ENCODE assay signal across 12 mouse cellular contexts in the genomic region with DNA sequence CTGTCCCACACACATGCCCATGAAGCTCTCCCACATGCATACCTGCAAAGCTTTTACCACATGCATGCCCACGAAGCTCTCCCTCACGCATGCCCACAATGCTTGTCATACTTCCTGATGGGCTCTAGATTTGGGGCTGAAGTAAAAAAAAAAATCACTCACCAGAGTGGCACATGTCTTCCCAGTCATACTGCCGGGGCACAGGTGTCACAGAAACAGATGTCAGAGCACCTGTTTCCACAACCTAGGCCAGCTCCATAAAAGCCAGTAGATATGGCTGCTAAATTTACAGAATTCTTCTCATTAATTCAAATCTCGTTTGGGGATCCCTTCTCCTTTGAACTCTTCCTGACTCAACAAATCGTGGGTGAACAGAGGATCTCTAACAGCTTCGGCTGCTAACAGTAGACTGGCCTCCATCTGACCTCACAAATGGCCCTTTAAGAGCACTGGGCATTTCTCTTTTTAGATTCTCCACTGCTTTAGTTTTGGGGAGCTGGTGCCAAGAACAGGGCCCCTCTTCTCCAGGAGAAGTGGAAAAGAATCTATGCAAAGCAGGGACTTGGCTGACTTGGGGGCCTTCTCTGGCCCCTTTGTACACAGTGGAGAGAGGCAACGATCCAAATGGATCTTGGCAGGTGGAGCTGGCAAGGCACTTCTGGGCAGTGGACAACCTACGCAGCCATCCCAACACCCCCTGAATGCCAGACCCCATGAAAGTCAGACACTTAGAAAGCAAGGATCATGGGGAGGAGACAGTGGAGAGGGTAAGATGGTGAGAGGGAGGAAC. TPM values are rescaled to one million over a fixed set of nuclear protein-coding genes. Genes with fewer than 3 reads are reported as not detected.
DNase-seq lines count a peak whose midpoint lies in the region; ATAC-seq lines count a peak whose summit lies in the region.
"Had no signal": no experiment of that assay in that cellular context is flagged by ENCODE, and none has a peak within 500 bp of the region (broad histone marks: within the 10 kb centered on the region; RNA-seq: fewer than 3 reads in every experiment).

No protein-coding gene starts in this region.

- H3K27ac ChIP-seq in hindbrain, embryonic 14.5 days, result no peak overlapping the region
- no peak overlapping the region for H3K27ac ChIP-seq in hindbrain, embryonic 12.5 days
- H3K27ac ChIP-seq in neural tube, embryonic 13.5 days (replicated peaks), result peak overlapping the region; percentile 15
- no peak overlapping the region for H3K27ac ChIP-seq in neural tube, embryonic 14.5 days (ENCODE audit: low read depth, low read length)
- H3K27ac ChIP-seq: stomach, embryonic 15.5 days had no signal

- H3K4me1 ChIP-seq in hindbrain, embryonic 14.5 days (replicated peaks; ENCODE audit: control insufficient read depth, insufficient read depth, low read length), result no peaks in the 10 kb centered on the region
- H3K4me1 ChIP-seq in hindbrain, embryonic 12.5 days, result no peaks in the 10 kb centered on the region
- peaks cover 3% of the 10 kb centered on the region; the same call in 1 of the 2 replicates for H3K4me1 ChIP-seq in neural tube, embryonic 13.5 days (replicated peaks)
- no peaks in the 10 kb centered on the region for H3K4me1 ChIP-seq in neural tube, embryonic 14.5 days (ENCODE audit: control insufficient read depth, insufficient read depth, low read length)
- H3K4me1 ChIP-seq: stomach, embryonic 15.5 days had no signal

- H3K27me3 ChIP-seq in hindbrain, embryonic 14.5 days (ENCODE audit: control insufficient read depth, insufficient read depth, low read length), result no peaks in the 10 kb centered on the region
- H3K27me3 ChIP-seq in hindbrain, embryonic 12.5 days, result no peaks in the 10 kb centered on the region
- H3K27me3 ChIP-seq in neural tube, embryonic 13.5 days, result no peaks in the 10 kb centered on the region
- H3K27me3 ChIP-seq in neural tube, embryonic 14.5 days (ENCODE audit: control insufficient read depth, insufficient read depth, low read length), result no peaks in the 10 kb centered on the region
- H3K27me3 ChIP-seq: stomach, embryonic 15.5 days had no signal

- no peak overlapping the region for H3K4me2 ChIP-seq in hindbrain, embryonic 14.5 days (replicated peaks)
- H3K4me2 ChIP-seq in hindbrain, embryonic 12.5 days (replicated peaks), result no peak overlapping the region
- H3K4me2 ChIP-seq in neural tube, embryonic 13.5 days, result no peak overlapping the region
- no peak overlapping the region for H3K4me2 ChIP-seq in neural tube, embryonic 14.5 days (ENCODE audit: low read depth, low read length)
- H3K4me2 ChIP-seq: stomach, embryonic 15.5 days had no signal

- WGBS in hindbrain, embryonic 14.5 days, result 81% methylated on average over 8 of the region's 8 CpGs
- WGBS in hindbrain, embryonic 12.5 days, result 91% methylated on average over 8 of the region's 8 CpGs
- 74% methylated on average over 8 of the region's 8 CpGs for WGBS in neural tube, embryonic 13.5 days
- 73% methylated on average over 8 of the region's 8 CpGs for WGBS in neural tube, embryonic 14.5 days

- peak; percentile 54 to 55 for DNase-seq in cerebellum, postnatal 14 days
- no peak for DNase-seq in cerebellum, postnatal 25 days
- no peak for DNase-seq in hindbrain, embryonic 14.5 days (ENCODE audit: low spot score)
- no peak for DNase-seq in neural tube, embryonic 10.5 days (ENCODE audit: extremely low spot score, low spot score)
- DNase-seq: B cell, adult 2 months; thymus, postnatal 4 days had no signal

- H3K4me3 ChIP-seq in hindbrain, embryonic 14.5 days (replicated peaks; ENCODE audit: low read length), result no peak overlapping the region
- H3K4me3 ChIP-seq in hindbrain, embryonic 12.5 days, result no peak overlapping the region
- no peak overlapping the region for H3K4me3 ChIP-seq in neural tube, embryonic 13.5 days
- no peak overlapping the region for H3K4me3 ChIP-seq in neural tube, embryonic 14.5 days (ENCODE audit: low read depth, low read length)
- H3K4me3 ChIP-seq: stomach, embryonic 15.5 days had no signal

- no peaks in the 10 kb centered on the region for H3K9me3 ChIP-seq in hindbrain, embryonic 14.5 days (ENCODE audit: control insufficient read depth, low read length)
- H3K9me3 ChIP-seq in hindbrain, embryonic 12.5 days (replicated peaks), result no peaks in the 10 kb centered on the region
- no peaks in the 10 kb centered on the region for H3K9me3 ChIP-seq in neural tube, embryonic 13.5 days
- H3K9me3 ChIP-seq in neural tube, embryonic 14.5 days (ENCODE audit: control insufficient read depth, low read length), result no peaks in the 10 kb centered on the region
- H3K9me3 ChIP-seq: G1E; stomach, embryonic 15.5 days had no signal

- H3K9ac ChIP-seq in hindbrain, embryonic 14.5 days, result no peak overlapping the region
- no peak overlapping the region for H3K9ac ChIP-seq in hindbrain, embryonic 12.5 days
- no peak overlapping the region for H3K9ac ChIP-seq in neural tube, embryonic 13.5 days
- H3K9ac ChIP-seq in neural tube, embryonic 14.5 days (replicated peaks; ENCODE audit: low read depth, low read length), result no peak overlapping the region
- H3K9ac ChIP-seq: stomach, embryonic 15.5 days had no signal

- peaks cover 53% of the 10 kb centered on the region for H3K36me3 ChIP-seq in hindbrain, embryonic 14.5 days (replicated peaks; ENCODE audit: control insufficient read depth, insufficient read depth)
- H3K36me3 ChIP-seq in hindbrain, embryonic 12.5 days, result peaks cover 18% of the 10 kb centered on the region
- H3K36me3 ChIP-seq in neural tube, embryonic 13.5 days, result peaks cover 35% of the 10 kb centered on the region
- H3K36me3 ChIP-seq in neural tube, embryonic 14.5 days (ENCODE audit: control insufficient read depth, insufficient read depth, low read length), result no peaks in the 10 kb centered on the region
- H3K36me3 ChIP-seq: stomach, embryonic 15.5 days had no signal

- peak; percentile 75 for ATAC-seq in hindbrain, embryonic 14.5 days (ENCODE audit: low FRiP score)
- ATAC-seq in hindbrain, embryonic 12.5 days (ENCODE audit: low FRiP score), result no peak
- ATAC-seq in neural tube, embryonic 13.5 days (ENCODE audit: low read depth), result peak; percentile 51; the same call in 1 of the 2 replicates
- peak; percentile 68; the same call in 1 of the 2 replicates for ATAC-seq in neural tube, embryonic 14.5 days (ENCODE audit: low read depth)
- no peak for ATAC-seq in granulocyte monocyte progenitor cell, adult 5-6 weeks (replicated peaks; ENCODE audit: poor library complexity, severe bottlenecking)

RNA-seq across cellular contexts. Expression of a gene that starts 55.3 kb away (rescaled TPM):
- 30.0 and 31.4 TPM in 2 replicates for polyA plus RNA-seq in hindbrain, embryonic 14.5 days (2014; fragmentation: Nextera tagmentation; extraction: Ambion mirVana)
- 29.7 TPM in 2 replicates for polyA plus RNA-seq in hindbrain, embryonic 12.5 days (2016; fragmentation: Nextera tagmentation; extraction: Ambion mirVana)
- polyA plus RNA-seq in neural tube, embryonic 13.5 days (2015; fragmentation: Nextera tagmentation; extraction: Ambion mirVana), result 24.6 and 31.7 TPM in 2 replicates
- 29.5 and 32.7 TPM in 2 replicates for polyA plus RNA-seq in neural tube, embryonic 14.5 days (2014; fragmentation: Nextera tagmentation; extraction: Ambion mirVana)
- total RNA-seq in granulocyte monocyte progenitor cell, adult 5-6 weeks (2014; fragmentation: Nextera tagmentation), result 55.0 and 74.2 TPM in 2 replicates
- 41.3 and 50.3 TPM in 2 replicates for total RNA-seq in granulocyte monocyte progenitor cell, adult 5-6 weeks (2017)

Comparison
In these comparisons a context has a peak if more than half of its experiments do, and no peak if none do; other contexts are left out.
1. DNase-seq: peak in cerebellum, postnatal 14 days (2 of 2); none in cerebellum, postnatal 25 days (0 of 2), hindbrain, embryonic 14.5 days (single experiment) and neural tube, embryonic 10.5 days (single experiment).
2. ATAC-seq: peak in hindbrain, embryonic 14.5 days (single experiment), neural tube, embryonic 13.5 days (single experiment) and neural tube, embryonic 14.5 days (single experiment); none in hindbrain, embryonic 12.5 days (single experiment) and granulocyte monocyte progenitor cell, adult 5-6 weeks (single experiment).